Mouse (Mus musculus) induced T-regulatory cell, adult 2 months (primary cell): ENCODE results near the gene 1700037H04Rik.

Experiments used
- DNase-seq: peaks from one replicate; pipeline ENCODE4 v3.0.0-alpha.2; 2012; ENCODE audit warnings: low read depth

Gene 1700037H04Rik

GRCm38 (mm10) chr2:131179246-131179886 lies 19.5 kb upstream of the 1700037H04Rik start:
- DNase-seq, result peak; percentile 72

GRCm38 (mm10) chr2:131178828-131179245 lies 19.0 kb upstream of the 1700037H04Rik start:
- DNase-seq, result no peak

GRCm38 (mm10) chr2:131177932-131178331 lies 18.1 kb upstream of the 1700037H04Rik start:
- no peak for DNase-seq

- DNase-seq, result no peak
These were observed 16.6 kb upstream of the 1700037H04Rik start for GRCm38 (mm10) chr2:131176491-131176890.

- no peak for DNase-seq
These were observed 16.0 kb upstream of the 1700037H04Rik start for GRCm38 (mm10) chr2:131175945-131176309.

- no peak for DNase-seq
These were observed 15.5 kb upstream of the 1700037H04Rik start for GRCm38 (mm10) chr2:131175286-131175944.

- DNase-seq, result peak; percentile 91
These were observed 14.8 kb upstream of the 1700037H04Rik start for GRCm38 (mm10) chr2:131174700-131175099.

- DNase-seq, result no peak
These were observed 12.4 kb upstream of the 1700037H04Rik start for GRCm38 (mm10) chr2:131172322-131172721.

- DNase-seq, result peak; percentile 56
These were observed 11.7 kb upstream of the 1700037H04Rik start for GRCm38 (mm10) chr2:131171401-131172104.

GRCm38 (mm10) chr2:131170936-131171335 lies 11.1 kb upstream of the 1700037H04Rik start:
- DNase-seq, result no peak

GRCm38 (mm10) chr2:131168914-131169313 lies 9.0 kb upstream of the 1700037H04Rik start:
- no peak for DNase-seq

- DNase-seq, result no peak
These were observed 8.1 kb upstream of the 1700037H04Rik start for GRCm38 (mm10) chr2:131167984-131168383.

GRCm38 (mm10) chr2:131166172-131166571 lies 6.3 kb upstream of the 1700037H04Rik start:
- DNase-seq, result no peak

GRCm38 (mm10) chr2:131163924-131164323 lies 4.0 kb upstream of the 1700037H04Rik start:
- DNase-seq, result no peak

- DNase-seq, result no peak
These were observed 810 bp upstream of the 1700037H04Rik start for GRCm38 (mm10) chr2:131160671-131161111.

GRCm38 (mm10) chr2:131159491-131159910 lies 380 bp downstream of the 1700037H04Rik start:
- DNase-seq, result no peak

- DNase-seq, result no peak
These were observed 2.9 kb downstream of the 1700037H04Rik start for GRCm38 (mm10) chr2:131156987-131157386.

- no peak for DNase-seq
These were observed 5.8 kb downstream of the 1700037H04Rik start for GRCm38 (mm10) chr2:131154036-131154435.

- DNase-seq, result no peak
These were observed 7.6 kb downstream of the 1700037H04Rik start for GRCm38 (mm10) chr2:131152166-131152730.

- DNase-seq, result no peak
These were observed 10.7 kb downstream of the 1700037H04Rik start for GRCm38 (mm10) chr2:131149254-131149578.

GRCm38 (mm10) chr2:131148353-131149253 lies 11.3 kb downstream of the 1700037H04Rik start:
- DNase-seq, result no peak

- DNase-seq, result no peak
These were observed 12.9 kb downstream of the 1700037H04Rik start for GRCm38 (mm10) chr2:131147043-131147365.
